Mouse (Mus musculus): ENCODE measurements around the gene Xpo6.

Xpo6 gene

DNA sequence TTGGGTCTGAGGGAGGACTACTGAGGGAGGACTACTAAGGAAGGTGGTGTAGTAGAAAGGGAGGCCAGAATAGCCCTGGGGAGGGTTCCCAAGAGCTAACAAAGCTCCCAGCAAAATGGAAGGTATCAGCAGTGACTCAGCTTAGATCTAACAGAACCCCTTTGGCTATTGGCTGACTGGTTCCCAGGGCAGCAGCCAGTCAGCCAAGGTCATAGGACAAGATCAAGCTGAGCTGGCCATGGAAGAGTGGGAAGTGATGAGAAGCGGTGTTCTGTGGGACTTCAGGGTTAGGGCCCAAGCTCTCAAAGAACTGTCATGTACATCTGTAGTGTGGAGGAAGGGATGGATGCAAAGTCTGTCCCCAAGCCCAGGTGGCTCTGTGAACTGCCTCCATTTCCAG is 123.4 kb downstream of the Xpo6 start:
- DNase-seq (ENCODE audit: low spot score) = no peak

DNA sequence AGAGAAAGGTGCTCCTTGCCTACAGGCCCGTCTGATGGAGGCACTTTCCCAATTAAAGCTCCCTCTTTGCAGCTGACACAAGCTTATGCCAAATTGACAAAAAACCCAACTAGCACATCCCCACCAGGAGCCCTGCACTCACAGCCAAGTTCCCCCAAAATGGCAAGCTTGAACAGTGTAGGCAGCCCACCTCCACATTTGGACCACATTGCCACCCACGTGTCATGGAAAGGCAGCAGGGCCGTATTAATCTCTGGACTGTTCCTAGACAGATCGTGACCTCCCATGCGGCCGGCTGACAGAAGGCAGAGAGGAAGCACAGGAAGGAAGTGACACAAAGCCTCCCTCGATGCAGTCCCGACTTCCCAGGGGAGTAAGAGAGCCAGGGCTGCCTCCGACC is 125.2 kb downstream of the Xpo6 start:
- DNase-seq (ENCODE audit: low spot score) = no peak

DNA sequence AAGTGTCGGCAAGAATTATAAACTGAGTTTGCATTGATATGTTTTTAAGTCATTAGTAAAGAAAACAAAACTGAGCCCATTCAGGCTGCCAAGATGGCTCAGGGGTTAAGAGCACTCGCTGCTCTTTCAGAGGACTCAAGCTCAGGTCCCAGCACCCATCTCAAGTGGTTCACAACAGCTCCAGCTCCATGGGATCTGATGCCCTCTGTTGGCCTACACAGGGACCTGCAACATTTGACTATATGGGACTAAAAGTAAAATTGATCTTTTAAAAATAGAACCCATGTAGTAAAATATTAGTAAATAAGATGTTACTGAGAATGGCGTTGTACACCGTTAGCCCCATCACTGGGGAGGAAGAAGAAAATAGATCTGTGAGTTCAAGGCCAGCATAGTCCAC is 130.0 kb downstream of the Xpo6 start:
- DNase-seq (ENCODE audit: low spot score) = no peak

DNA sequence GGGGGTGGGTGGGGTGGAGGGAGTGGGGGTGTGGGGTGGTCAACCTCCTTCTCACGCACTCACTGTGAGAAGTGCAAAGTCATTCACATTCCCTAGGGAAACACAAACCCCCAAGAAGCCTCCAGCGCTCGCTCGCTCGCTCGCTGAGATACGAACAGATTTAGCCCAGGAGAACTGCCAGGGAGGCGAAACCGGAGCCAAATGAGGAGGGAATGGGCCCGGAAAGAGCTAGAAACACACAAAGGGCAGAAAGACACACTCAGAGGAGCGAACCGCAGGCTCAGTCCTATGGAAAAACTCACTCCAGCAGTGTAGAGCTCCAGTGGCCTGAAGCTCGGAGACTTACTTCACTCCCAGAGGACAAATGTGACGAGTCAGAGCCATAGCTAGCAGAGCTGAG is 133.5 kb downstream of the Xpo6 start:
- DNase-seq (ENCODE audit: low spot score) = no peak

DNA sequence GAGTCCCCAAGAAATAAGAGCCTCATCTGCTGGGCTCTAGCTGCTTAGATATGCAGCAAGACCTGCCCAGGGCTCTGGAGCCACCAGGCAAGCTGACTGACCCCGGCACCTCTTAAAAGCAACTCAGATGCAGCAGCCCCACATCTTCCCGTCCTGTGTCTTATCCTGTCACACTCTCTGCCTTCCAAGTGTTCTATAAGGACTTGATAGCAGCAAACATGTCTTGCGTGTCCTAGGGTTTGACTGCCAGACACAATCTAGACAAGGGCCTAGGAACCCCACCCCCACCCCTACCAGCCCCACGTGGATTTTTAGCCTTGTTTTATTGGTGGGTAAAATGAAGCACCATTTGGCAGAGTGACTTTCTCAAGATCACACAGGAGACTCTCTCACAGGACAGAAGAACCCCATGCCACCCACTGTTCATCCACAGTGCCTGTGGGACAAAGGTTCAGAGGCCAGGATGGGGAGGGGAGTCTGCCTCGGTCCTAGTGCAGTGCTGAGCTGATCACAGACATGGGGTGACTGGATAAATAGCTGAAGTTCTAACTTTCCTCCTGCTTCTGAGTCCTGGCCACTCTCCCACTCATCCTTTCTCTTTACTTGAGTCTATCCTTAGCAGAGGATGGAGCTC is 134.9 kb downstream of the Xpo6 start:
- DNase-seq (ENCODE audit: low spot score) = no peak

- no peak for DNase-seq (ENCODE audit: low spot score)
These were observed 138.1 kb downstream of the Xpo6 start for GRCm38 (mm10) chr7:126062228-126062627.

DNA sequence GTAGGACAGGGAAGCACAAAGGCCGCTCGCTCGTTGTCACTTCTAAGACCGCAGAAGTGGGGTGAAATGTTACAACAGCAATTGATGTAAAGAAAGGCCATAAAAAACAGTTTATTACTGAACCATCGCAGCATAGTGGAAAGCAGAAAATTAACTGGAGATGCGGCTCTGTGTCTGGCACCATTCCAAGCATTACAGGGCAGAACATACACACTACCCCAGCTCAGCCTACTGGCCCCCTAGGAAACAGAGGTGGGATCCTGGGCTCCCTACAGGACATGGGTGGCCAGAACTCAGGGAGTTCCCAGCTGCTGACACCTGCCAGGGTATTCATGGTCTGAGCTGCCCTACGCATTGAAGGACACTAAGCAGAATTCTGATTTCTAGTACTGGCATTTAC is 141.4 kb downstream of the Xpo6 start:
- DNase-seq (ENCODE audit: low spot score) = no peak

DNA sequence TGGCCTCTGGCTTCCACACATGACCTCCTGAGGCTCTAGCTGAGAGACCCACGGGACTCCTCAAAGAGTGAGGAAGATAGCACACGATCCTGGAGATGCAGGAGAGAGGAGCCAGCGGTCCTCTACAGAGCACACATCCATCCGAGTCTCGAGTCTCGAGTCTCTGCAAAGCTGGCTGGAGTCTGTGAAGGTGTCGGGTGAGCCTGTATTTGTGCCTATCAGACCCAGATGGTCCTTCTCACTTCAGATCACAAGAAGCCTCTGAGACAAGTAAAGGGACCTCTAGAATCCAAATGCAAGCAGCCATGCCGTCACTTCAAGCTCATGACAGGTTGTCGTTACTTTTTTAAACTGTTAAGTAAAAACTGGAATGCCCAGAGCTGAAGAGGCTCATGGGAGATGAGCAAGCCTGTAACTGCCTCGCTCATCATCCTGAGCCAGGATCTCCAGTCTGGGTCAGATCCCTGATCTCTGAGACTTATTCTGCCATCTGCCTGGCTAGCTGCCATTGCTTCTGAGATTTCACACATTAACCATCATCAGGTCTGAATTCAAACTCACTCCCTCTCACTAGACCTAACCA is 142.9 kb downstream of the Xpo6 start:
- DNase-seq (ENCODE audit: low spot score) = no peak

DNA sequence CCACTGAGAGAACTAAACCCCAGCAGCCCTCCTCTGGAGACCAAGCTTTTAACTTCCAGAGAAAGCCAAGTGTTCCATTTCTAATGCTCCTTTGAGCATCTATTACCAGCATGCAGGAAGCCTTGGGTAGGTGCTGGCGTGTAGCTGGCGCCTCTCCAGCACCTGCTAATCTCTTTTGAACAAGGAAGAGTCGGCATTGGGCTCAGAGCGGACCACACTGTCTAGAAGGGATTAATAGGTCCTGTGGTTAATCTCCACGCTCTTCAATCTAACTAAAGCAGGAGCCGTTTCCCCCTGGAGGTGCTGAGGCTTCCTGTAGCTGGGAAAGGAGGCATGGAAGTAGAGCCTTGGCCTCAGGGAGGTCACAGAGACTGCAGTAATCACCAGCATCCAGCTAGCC is 145.7 kb downstream of the Xpo6 start:
- no peak for DNase-seq (ENCODE audit: low spot score)

- no peak for DNase-seq (ENCODE audit: low spot score)
These were observed 146.7 kb downstream of the Xpo6 start for GRCm38 (mm10) chr7:126053618-126054017.

DNA sequence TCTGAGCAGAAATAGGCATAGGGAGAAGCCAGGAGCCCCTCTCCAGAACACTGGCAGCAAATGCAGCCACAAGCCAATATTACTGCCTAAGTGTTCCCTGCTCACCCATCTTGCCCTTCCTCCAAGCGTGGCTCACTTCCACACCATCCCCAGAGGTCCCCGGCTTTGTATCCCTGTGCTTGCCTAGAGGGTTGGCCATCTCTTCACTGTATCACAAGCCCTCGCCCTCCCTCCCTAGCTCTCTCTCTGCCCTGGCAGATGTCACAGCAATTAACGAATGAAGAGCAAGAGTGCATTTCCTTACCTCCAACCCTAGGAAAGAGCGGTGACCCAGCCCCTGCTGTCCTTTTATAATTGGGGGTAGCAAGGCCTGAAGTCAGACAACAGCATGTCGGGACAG is 148.4 kb downstream of the Xpo6 start:
- no peak for DNase-seq (ENCODE audit: low spot score)
